Mouse (Mus musculus) spleen, embryonic (tissue): ENCODE measurements at regions not wholly inside any gene's neighbourhood (a gene's known extent, or its start where the extent isn't known, plus 50 kb on each side); places are given as distances from the start of the nearest gene placed in this dataset.

ENCODE experiments used
- CTCF ChIA-PET: fragments of 350-600 bp; sonication (Branson Sonifier 250); formaldehyde crosslinking; loops from one replicate; lab custom pipeline; 2022; lab: Charles Lee

GRCm38 (mm10) chr1:138011581-138011980, 163.9 kb downstream of the Ptprc start:
- CTCF ChIA-PET, result no interaction called here

GRCm38 (mm10) chr1:138010910-138011477, 164.5 kb downstream of the Ptprc start:
- CTCF ChIA-PET, result no interaction called here

GRCm38 (mm10) chr1:138006811-138007210, 168.7 kb downstream of the Ptprc start:
- CTCF ChIA-PET, result no interaction called here

- CTCF ChIA-PET, result no interaction called here
Observed at GRCm38 (mm10) chr1:138004319-138004718, 171.2 kb downstream of the Ptprc start.

- CTCF ChIA-PET, result no interaction called here
Observed at GRCm38 (mm10) chr1:137999268-137999900, 176.1 kb downstream of the Ptprc start.

GRCm38 (mm10) chr1:137996041-137996440, 179.5 kb downstream of the Ptprc start:
- CTCF ChIA-PET, result no interaction called here

- CTCF ChIA-PET, result no interaction called here
Observed at GRCm38 (mm10) chr1:137991936-137992335, 183.6 kb downstream of the Ptprc start.

- CTCF ChIA-PET, result no interaction called here
Observed at GRCm38 (mm10) chr1:137991412-137991811, 184.1 kb downstream of the Ptprc start.

- CTCF ChIA-PET, result no interaction called here
Observed at GRCm38 (mm10) chr1:137973406-137973805, 202.1 kb downstream of the Ptprc start.

- CTCF ChIA-PET, result no interaction called here
Observed at GRCm38 (mm10) chr1:137972620-137973350, 202.7 kb downstream of the Ptprc start.

- CTCF ChIA-PET, result no interaction called here
Observed at GRCm38 (mm10) chr1:137966151-137966836, 209.2 kb downstream of the Ptprc start.

- CTCF ChIA-PET, result no interaction called here
Observed at GRCm38 (mm10) chr1:137963656-137964055, 211.9 kb downstream of the Ptprc start.

- CTCF ChIA-PET, result no interaction called here
Observed at GRCm38 (mm10) chr1:137958040-137958439, 217.5 kb downstream of the Ptprc start.

GRCm38 (mm10) chr1:137955993-137956392, 219.5 kb downstream of the Ptprc start:
- CTCF ChIA-PET, result interaction anchor here (0.6 kb wide), 1 partner anchor 554 kb away, joined by 3 read pairs; no protein-coding TSS in a partner anchor

- CTCF ChIA-PET, result no interaction called here
Observed at GRCm38 (mm10) chr1:137955139-137955538, 220.4 kb downstream of the Ptprc start.

- CTCF ChIA-PET, result no interaction called here
Observed at GRCm38 (mm10) chr1:137953369-137953768, 222.1 kb downstream of the Ptprc start.

- CTCF ChIA-PET, result no interaction called here
Observed at GRCm38 (mm10) chr1:137952777-137953176, 222.7 kb downstream of the Ptprc start.

GRCm38 (mm10) chr1:137947900-137948299, 227.6 kb downstream of the Ptprc start:
- CTCF ChIA-PET, result no interaction called here

- CTCF ChIA-PET, result no interaction called here
Observed at GRCm38 (mm10) chr1:137941776-137942522, 233.6 kb downstream of the Ptprc start.

- CTCF ChIA-PET, result interaction anchor here (0.6 to 0.7 kb wide), 2 partner anchors 420 to 724 kb away, joined by 3 to 6 read pairs; no protein-coding TSS in a partner anchor
Observed at GRCm38 (mm10) chr1:137935746-137936145, 239.8 kb downstream of the Ptprc start.

GRCm38 (mm10) chr1:137929764-137930163, 245.7 kb downstream of the Ptprc start:
- CTCF ChIA-PET, result no interaction called here
